Mouse (Mus musculus): Measurements from ENCODE around the gene Mrpl41.

Mrpl41 gene

DNA sequence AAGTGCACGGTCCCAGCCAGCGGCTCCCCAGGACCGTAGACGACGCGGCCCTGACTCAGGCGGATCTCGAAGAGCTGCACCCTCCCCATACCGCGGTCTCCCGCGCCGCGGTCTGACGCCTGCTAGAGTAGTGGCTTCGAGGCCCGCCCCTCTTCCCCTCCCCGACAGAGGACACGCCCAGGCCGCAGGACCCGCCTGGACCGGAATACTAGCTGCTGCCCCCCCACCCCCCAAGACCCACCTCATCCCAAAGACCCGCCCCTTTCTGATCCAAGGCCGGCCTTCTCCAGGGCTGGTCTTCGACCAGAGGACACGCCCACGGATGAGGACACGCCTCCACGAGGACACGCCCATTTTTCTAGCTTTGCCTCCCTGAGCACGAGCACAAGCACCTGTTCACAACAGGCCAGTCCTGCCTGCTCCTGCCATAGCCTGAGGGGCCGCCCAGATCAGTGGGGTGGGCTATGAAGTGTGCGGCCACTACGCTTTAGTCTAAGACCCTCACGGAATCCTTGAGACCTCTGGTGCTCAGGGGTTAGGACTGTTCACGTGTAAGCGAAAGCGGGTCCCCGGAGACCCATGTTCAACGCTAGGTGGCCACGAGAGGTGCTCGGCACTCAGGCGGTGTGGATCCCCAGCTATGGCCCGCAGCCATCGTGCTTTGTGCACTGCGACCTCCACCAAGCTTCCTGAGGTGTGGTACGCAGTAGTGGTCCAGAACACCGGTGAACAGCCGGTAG lies 39.7 kb downstream of the Mrpl41 start, which contains the start of gene Arrdc1:
TSS of gene Arrdc1 (minus strand) at position 196 of the 740 bp plus-strand sequence.
- peak; percentile 96 for DNase-seq (ENCODE audit: low spot score)

DNA sequence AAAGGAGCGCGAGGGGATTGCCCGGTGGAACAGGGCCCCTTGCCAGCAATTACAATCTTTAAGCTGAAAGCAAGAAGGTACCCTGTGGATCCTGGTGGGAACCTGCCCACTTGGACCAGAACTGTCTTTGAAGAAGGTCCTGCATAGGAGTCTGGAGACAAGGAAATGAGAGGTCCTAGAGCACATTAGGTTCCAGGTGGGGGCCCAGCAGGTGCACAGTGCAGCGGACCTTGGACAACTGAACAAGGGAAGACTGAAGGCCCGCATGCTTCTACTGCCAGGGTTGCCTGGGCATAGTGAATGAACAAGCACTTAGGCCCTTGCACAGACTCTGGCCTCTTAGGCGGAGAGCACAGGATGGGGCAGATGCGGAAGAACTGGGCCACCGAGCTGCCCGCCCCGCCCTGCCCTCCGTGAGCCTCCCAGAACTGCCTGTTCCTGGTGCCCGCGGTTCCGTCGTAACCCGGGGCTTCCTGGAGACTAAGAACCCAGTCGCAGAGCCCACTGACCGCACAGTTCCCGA lies 40.4 kb downstream of the Mrpl41 start:
- peak; percentile 46 for DNase-seq (ENCODE audit: low spot score)

DNA sequence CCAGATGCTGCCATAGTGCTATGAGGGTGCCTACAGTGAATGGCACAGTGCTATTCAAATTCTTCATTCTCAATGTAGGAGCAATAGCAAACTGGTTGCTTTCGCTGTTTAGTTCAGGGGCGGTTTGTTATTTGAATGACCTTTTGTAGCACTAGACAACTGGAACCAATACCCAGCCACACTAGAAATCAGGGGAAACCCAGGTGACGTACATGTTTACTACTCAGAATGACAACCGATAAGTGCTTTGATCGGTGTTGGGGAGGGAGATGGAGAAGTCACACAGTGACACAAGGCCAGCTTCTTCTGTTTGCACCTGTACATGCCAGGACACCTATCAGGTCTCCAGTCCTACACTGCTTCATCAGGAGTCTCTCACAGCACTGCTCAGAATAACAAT lies 45.3 kb downstream of the Mrpl41 start:
- no peak for DNase-seq (ENCODE audit: low spot score)

DNA sequence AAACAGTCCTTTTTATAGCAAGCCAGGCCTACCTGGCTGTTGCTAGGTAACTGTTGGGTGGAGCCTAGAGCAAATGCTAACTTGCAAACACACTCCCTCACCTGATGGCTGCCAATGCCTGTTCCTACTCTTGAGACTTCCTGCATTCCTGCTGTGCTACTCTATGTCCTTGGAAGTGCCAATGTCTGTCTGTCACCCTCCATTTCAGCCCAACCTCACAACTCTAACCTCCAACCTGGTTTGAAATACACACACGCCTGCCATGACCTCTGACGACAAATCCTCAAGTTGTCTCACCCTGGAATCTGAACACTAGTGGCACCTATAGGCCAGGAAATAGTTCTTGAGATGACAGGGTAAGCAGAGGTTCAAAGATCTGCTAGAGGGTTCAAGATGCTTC lies 45.8 kb downstream of the Mrpl41 start:
- DNase-seq (ENCODE audit: low spot score): no peak

DNA sequence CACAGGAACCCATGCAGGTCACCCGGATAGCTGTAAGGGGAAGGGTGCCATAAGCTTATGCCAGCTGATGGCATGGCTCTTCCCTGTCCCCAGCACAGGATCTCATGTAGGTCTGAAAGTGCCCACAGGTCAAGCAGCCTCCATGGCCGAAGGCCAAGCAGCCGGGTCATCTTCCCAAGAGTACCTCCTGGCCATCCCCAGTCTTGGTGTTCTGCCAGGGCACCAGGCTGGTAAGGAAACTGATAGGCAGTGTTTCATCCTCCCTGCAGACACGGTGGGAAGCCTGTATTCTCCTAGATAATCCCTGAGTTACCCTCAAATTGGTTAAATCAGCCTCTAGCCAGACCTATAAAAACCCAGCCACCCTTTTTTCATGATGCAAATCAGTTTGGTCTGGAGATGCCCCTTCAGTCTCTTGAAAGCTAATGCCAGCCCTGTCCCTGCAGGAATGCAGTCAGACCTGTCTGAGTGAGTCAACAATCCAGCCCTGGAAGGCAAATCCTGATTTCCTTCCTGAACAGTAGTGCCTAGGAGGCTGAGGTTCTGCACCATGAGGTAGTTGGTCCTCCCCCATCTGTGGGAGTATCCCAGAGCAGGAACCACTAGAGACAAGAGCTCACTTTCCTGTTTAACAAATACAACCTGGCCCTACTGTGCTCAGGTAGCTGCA lies 47.0 kb downstream of the Mrpl41 start:
- DNase-seq (ENCODE audit: low spot score): peak; percentile 67

DNA sequence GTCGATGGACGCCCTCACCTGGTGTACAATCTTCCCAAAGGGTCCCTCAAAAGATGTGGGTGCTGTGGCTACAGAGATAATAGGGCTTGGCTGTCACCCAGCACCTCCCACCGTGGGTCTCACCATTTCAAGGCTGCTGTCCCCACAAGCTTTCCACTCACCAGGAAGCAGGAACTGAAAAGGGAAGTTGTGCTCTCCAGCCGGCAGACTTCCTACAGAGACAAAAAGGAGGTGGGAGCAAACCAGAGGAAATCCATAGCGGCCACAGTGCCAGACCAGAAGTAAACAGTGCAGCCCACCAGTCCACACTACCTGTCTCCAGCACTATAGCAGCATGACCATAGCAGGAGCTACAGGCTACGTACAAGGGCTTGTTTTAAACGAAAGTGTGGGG lies 47.9 kb downstream of the Mrpl41 start:
- no peak for DNase-seq (ENCODE audit: low spot score)

DNA sequence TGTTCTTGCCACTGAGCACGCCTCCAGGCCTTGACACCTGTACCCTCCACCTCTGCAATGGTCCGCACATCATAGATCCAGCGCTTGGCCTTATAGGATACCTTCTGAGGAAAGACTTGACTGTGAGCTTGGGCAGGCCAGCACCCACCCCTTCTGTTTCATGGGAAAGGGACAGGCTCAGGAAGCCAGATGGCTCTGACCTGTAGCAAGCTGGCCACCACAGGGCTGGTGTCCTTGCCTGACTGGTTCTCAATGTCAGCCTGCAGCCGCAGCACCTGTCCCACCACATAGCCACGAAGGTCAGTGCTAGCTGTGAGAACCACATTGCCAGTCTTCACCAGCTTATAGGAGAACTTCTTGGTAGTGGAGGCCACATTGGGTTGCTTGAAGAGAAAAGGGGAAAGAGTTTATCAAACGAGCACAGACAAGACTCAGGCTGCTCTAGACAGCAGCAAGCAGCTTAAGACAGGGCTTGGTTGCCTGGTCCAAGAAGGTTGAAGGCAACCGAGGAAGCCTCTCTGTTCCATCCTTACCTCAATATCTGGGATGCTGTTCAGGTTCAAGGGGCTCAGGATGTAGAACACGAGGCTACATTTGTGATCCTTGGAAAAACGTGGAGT lies 48.4 kb downstream of the Mrpl41 start:
- no peak for DNase-seq (ENCODE audit: low spot score)

DNA sequence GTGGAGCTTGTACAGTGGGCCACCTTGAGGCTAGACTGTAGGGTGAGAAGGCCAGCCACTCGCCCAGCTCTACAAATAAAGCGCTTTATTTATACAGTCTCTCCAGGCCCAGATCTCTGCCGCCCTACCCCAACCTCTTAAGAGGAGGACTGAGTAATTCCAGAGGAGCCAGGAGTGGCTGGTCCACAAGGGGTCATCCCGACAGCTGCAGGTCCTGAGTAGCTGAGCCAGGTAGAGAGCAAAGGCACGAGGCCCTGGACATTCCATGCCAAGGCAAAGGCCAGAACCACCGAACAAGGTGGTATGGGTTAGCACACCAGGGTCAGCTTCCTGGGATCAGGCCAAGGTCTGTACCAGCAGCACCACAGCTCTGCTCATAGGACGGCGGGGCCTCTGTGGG lies 49.6 kb downstream of the Mrpl41 start:
- DNase-seq (ENCODE audit: low spot score): no peak

All from testis, postnatal 10 days (tissue).